Mouse (Mus musculus) embryo, embryonic 11 days (tissue): ENCODE results near the gene Nelfb.

Experiments
- DNase-seq: peaks from one replicate; pipeline ENCODE4 v3.0.0-alpha.2; 2015

The Nelfb gene

DNA sequence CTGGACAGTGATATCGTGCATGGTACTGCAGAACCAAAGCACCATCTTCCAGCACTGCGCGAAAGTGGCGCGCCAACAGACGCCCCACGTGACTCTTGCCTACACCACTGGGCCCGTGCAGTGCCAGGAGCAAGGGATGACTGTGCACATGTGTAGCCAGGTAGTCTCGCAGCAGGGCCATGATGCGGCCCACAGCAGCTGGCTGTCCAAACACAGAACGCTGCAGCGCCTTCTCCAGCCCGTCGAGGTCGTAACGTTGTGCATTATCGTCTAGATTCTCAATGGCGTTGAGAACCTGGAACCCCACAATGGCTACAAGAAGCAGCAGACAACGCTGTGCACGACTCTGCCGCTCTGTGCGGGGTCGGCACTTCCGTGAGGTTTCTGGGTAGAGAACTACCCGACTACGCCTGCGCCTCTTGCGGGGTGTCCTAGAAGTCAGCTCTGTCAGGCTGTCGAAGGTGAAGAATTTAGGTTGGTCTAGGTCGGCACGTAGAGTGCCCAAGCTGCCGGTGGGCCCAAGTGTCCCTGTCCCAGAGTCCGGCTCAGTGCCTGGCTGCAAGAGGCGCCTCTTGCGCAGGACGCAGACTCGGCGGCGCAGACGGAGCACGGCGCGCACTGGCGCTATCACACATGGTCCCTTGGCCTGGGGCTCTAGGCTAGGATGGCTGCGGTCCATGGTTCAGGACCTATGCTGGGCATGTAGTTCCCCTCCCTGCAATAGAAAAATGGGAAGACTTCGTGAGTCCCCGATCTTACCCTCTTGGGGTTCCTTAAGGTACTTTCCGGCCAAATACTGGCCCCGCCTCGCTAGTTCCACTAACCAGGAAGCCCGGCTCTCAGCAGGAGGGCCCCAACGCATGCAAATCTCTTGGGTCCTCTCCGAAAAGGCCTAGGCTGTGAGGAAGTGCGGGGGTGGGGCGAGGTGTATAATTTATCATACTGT lies 15.8 kb downstream of the Nelfb start:
- DNase-seq: peak; percentile 35

DNA sequence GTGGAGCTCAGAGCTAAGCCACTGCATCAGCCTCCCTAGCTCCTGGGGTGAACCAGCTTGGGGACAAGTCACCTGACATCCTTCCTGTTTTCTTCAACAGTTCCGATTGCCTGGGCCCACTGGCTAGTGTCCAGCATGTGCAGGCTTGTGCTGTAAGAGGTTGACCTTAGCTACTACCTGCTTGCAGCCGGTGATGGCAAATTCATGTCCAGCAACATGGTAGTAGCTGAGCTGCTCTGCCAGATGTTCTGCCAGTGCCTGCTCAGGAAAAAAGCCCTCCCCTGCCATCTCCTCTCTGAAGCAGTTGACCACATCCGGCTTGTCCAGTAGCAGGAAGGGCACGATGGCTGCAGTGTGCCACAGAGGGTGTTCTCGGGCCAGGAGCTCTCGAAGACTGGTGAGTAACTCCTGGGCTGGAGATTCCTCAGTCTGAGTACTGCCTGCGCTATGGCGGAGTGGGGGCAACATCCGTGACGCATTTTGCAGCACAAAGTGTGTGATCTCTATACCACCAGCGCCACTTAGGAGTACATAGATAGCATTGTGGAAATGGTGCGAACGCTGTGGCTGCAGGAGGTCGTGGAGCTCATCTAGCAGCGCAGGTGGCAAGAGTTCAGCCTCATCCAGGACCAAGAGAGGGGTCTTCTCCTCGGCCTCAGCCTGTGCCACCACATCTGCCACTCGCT lies 16.7 kb downstream of the Nelfb start:
- no peak for DNase-seq

DNA sequence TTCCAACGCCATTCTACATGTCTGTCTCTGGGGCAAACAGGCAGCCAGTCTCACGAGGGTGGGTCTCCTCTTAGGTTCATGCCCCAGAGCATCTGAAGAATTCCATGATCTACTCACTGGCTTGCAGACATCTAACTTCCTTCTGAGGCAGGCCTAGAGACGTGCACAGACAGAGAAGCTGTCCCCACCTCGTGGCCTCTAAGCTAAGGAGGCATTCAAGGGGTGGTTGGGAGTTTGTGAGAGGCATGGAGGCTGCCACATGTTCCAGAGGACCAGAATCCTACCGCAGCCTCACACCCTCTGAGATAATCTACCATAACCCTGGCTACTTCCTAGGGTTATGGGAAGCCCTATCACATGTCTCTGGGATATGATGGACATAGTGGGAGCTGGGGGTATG lies 17.3 kb downstream of the Nelfb start:
- no peak for DNase-seq

DNA sequence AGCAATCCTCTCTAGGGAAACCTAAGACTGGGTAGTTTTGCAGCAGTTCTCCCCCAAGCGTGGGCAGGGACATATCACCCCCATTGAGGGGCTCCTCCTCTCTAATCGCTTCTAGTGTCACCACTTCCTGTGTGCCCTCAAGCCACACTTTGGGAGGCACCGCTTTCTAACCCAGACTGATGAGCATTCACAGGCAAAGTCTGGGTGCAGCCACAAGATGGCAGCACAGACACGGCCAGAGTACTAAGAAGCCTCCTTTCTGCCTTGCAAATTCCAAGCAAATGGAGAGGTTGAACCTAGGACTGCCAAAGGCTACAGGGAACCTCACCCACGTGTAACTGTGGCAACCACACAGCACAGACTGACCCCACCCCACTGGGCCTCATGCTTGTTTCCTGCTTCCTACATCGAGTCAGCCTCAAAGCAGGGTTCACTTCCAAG lies 17.9 kb downstream of the Nelfb start:
- DNase-seq: peak; percentile 88

DNA sequence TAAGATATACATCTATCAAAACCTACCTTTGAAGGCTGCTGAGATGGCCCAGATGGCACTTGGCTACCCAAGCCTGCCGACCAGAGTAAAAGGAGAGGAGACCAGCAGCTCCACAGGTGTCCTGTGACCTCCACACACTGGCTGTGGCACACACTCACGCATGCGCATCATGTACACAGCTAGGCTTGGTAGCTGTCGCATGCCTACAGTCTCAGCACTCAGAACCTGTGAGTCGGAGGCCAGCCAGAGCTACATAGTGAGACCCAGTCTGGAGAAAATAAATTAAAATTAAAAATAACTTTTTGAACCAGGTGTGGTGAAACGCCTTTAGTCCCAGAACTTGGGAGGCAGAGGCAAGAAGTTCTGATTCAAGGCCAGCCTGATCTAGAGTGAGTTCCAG lies 23.4 kb downstream of the Nelfb start:
- DNase-seq: no peak

DNA sequence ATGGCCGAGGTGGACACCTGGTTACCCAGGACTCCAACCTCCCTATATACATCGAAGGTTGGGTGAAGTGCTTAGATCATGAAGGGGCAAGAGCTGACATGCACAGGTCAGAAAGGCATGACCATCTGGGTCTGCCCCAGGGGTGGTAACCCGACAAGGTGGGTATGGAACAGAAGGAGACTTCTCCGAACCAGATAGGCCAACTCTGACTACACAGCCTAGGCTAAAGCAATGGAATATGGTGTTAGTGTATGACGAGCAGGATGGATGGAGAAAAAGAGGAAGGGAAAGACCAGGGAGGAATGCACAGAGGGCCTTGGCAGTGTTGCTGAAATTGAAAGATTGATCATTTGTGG lies 24.7 kb downstream of the Nelfb start:
- no peak for DNase-seq

DNA sequence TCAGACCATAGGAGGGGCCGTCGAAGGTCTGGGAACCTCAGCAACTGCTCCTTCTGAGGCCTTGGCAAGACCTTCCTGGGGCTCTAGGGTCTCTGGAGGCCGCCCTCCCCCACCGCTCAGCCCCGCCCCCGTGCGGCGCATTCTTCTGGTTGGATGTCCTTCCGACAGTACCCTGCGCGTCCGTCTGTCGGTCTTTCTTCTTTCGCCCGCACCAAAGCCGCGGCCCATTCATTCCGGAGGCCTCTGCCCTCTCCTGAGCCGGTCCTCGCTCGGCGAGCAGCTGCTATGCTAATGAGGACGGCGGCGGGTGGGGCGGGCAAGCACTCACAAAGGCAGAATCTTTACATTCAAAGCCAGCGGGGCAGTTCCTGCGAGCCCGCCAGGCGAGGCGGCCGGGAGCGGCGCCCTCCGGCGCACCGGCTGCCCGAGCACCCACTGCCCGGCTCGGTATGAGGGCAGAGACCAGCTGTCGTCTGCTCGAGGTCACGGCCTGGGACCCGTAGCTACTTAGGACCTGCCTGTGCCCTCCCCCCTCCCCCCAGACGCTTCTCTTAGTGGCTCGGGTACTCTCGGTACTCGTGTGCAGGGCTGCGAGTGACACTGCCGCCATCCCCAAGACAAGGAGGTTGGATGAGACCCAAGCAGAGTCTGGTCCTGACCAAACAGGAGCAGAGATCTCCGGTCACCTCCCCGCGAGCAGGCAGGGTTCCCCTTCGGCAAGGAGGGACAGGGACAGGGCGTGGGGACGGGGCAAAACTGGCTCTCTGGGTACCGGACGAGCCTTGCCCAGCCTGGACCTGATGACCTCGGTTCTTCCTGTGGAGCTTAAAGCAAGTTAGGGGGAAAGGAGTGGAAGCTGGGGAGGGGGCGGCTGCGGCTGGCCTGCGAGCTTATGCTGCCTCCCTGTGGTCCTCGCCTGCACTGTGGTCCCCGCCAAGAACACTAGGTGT lies 25.4 kb downstream of the Nelfb start:
- peak; percentile 92 for DNase-seq

DNA sequence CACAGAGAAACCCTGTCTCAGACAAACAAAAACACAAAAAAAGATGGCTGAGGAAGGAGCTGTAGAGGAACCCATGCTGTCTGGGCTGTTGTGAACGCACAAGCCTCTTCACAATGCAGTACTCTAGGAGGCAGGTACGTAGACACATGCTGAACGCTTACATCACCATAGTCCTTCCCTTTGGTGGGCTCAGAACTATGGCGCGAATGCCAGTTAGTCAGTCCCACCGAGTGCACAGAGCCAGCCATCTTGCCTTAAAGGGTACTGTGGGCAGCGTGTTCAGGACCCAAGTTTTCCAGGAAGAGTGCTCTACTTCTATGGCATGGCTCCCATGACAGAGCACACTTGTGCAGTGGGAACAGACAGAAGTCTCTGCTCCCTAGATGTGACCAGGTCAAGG lies 26.8 kb downstream of the Nelfb start:
- no peak for DNase-seq

DNA sequence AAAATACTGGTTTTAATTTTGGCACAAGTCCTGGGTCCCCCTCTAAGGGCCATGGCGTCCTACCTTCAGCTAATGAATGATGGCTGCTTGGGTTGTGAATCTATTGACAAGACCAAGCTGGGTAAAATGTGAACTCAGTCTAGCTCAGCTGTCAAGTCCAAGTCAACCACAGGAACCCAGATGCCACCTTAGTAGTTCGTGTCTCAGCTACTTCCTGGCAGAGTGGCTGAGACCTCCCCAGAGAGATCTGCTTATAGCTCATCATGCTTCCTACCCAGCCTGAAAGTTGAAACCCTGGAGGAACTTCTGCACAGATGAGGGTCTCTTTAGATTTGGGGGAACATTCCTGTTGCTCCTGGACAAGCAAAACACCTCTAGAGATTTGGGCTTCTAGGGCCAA lies 28.0 kb downstream of the Nelfb start:
- no peak for DNase-seq

DNA sequence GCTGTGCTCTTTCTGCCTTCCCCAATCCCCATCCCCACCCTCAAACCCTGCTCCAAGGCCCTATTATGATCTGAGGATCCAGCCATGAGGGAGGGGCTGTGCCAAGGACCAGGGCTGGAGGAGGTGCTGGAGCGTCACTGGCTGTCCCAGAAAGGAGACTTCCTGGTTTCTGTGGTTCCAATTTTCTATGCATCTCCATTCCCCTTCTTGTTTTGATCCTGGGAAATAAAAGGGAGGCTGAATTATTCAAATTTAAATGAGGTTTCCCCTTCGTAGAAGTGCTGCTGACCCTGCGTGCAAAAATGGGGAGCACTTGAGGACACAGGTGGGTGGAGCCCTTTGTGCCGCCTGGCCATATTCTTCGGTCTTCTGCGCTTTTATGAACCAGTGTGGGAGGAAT lies 28.6 kb downstream of the Nelfb start:
- peak; percentile 57 for DNase-seq

DNA sequence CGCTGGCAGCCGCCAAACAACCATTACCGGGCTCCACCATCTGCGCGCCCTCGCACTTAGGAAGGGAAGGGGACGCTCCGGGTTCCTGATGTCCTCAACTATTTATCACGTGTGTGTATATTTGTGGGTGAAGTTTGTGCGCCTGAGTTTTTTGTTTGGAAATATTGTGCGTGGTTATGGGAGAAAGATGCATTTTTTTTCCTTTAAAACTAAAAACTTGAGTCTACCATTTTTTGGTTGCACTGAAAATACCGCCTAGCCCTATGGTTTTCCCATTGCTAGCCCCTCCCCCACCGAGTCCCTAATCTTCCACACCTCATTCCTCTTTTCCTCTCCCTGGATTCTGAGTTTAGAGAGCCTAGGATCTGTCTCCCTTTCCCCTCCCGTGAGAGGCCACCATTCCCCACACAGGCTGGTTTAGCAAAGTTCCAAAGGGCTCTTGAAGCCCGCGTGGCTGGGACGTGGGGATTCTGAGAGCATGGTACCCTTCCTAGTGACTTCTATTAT lies 29.3 kb downstream of the Nelfb start:
- DNase-seq: peak; percentile 51

DNA sequence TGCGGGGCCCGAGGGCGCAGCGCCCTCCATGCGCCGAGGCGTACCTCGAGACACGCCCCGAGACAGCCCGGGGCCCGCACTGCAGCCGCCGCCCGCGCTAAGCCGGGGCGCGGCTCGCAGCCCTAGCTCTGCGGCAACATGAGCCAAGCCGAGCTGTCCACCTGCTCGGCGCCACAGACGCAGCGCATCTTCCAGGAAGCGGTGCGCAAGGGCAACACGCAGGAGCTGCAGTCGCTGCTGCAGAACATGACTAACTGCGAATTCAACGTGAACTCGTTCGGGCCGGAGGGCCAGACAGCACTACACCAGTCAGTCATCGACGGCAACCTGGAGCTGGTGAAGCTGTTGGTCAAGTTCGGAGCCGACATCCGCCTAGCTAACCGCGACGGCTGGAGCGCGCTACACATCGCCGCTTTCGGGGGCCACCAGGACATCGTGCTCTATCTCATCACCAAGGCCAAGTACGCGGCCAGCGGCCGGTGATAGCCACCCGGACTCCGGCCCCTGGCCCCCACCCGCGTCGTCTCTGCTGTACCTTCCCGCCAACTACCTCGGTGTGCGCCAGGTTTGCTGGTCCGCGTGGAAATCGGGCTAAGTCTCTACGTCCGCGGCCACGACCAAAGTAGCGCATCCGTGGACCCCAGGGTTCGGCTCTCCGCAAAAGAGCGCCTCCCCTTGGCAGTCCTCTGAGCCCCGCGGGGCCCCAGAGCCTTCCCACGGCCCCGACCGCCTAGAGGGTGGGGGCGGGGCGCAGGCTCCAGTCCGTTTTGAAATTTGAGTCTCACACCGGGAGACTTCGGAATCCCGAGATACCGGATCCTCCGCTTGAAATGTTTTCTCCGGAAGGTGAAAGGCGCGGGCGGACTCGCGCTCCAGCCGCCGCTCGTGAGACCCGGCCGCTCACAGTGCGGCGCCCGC lies 30.1 kb downstream of the Nelfb start:
- peak; percentile 81 for DNase-seq

DNA sequence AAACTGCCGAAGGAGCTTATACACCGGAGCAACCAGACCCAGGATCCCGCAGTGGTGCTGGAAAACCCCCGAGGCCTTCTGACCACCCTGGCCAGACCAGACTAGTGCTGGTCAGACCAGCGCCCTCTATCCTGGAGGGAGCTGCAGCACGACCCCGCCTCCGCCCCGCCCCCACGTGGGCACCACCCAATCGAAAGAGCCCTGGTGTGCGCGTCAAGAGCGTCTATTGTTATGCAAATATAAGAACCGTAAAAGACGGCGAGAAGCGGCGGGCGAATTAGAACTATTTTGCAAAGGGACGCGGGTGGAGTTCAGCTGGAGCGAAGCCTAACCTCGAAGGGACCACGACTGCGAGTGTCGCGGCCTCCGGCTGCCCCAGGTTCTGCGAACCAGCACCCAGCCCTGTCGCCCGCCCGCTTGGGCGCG lies 30.8 kb downstream of the Nelfb start, which contains the start of gene Nrarp:
TSS of gene Nrarp (plus strand) at position 281 of the 426 bp plus-strand sequence.
- DNase-seq: peak; percentile 94

DNA sequence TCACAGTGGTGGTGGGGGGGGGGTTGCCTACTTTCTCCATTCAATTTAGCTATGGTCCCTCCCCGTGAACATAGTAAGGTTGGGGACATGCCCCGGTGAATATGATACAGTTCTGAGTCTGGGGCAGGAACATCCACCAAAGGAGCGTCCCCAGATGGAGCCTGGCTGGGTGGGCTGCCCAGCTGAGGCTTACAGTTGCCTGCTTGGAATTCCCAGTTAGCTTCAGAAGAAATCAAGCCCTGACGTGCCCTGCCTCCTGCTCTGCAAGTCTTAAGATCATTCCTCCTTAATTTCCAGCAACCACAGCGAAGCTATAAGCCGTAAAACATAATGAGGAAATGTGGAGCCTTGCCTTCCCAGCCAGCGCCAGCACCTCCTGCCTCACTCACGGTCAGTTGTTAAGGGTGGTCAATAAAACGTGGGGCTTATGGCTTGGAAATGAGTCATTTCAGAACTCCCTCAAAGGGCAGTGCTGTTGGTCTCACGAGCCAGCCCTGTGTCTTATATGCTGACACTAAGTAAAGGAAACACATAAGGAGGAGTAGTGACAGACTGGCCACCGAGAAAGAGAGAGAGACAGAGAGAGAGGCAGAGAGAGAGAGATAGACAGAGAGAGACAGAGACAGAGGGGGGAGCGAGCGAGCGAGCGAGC lies 31.6 kb downstream of the Nelfb start:
- no peak for DNase-seq

DNA sequence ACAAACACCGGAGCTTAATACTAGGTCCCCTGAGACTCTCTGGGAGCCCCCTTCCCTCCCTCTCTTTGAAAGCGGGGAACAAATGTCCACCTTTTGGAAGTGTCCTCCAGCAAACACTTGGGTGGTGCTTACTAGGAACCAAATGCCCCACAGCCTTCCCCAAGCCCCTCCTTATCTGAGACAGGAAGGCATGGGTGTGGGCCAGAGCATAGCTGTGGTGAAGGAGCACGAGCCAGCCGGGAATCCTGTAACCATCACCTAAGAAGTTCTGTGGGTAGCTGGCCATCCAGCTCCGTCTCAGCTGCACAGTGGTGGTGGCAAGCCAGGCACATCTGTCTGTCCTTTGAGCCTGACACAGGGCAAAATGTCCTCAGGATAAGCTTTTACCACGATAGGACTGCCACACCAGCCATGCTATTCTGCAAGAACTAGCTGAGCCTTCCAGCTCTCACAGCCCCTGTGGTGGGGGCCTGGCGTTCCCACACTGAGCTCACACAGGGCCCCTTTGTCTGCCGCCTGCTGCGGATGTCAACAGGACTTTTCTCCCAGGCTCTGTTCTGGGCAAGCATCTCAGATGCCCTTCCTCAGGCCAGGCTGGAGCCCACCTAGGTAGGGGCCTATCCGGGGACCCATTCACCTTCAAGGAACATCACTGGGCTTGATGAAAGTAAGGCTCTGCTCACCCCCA lies 32.9 kb downstream of the Nelfb start:
- DNase-seq: peak; percentile 46

DNA sequence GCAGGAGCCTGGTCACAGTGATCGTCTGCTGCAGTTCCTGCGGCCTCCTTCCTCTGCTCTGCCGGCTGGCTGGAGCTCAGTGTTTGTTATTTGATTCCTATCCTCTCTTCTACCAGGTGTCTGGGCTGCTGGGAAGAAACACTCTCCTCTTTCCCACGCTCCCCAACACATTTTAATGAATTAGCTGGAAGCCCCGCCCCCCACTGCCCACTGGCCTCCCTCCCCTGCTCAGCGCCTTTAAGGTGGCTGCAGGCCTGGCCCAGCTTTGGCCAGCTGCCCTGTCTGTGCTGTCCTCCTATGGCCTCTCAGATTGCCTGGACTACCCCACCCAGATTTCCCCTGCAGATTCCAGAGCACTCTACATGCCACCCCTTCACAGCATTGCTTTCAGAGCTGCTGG lies 33.6 kb downstream of the Nelfb start:
- peak; percentile 82 for DNase-seq

DNA sequence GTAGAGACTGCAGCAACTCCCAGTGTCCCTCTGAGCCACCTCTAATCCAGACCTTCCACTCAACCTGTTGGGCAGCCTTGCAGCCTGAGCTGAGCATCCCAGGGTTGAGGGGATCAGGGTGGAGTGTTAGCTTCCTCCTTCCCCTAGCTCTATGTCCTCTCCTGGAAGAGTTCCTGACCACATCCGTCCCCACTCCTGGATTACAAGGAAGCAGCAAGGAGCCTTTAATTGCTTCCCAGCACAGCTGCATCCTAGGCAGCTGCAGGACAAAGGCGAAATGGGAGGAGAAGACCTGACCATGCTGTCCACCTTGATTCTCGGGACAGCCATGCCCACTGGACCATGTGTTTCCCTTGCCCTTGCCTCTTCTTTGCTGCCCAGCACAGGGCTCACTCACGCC lies 34.2 kb downstream of the Nelfb start:
- no peak for DNase-seq

DNA sequence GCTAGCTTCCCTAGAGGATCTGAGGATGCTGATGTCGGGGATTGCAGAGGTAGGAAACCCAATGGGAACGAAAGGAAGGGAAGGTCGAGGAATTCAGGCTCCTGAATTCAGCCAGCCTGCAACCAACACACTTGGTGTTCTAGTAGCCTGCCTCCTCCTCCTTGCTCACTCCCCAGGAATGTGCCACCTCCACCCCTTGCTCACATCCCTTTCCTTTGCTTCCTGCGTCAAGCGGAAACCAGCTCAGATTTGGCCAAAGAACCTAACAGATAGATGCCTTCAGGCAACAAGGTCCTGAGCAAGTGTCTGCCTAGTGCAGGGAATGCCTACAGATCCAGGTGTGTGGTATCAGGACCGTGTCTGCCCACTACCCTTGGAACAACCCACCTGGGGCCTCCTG lies 34.7 kb downstream of the Nelfb start:
- DNase-seq: no peak

DNA sequence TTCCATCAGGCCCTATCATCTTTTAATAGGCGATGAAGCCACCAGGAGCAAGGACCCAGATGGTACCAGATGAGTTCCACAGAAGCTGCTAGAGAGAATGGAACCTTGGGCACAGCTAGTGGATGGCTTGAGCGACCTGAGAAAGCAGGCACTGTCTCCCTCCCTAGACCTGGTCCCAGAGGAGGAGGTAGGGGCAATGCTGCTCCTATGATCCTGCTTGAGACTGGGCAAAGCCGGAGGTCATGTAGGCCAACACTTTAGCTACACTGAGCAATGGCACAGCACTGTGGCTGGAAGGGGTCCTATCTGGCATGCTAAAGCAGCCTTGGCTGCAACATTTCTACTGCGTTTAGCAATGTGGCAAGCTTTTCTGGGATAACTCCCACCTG lies 35.6 kb downstream of the Nelfb start:
- no peak for DNase-seq

DNA sequence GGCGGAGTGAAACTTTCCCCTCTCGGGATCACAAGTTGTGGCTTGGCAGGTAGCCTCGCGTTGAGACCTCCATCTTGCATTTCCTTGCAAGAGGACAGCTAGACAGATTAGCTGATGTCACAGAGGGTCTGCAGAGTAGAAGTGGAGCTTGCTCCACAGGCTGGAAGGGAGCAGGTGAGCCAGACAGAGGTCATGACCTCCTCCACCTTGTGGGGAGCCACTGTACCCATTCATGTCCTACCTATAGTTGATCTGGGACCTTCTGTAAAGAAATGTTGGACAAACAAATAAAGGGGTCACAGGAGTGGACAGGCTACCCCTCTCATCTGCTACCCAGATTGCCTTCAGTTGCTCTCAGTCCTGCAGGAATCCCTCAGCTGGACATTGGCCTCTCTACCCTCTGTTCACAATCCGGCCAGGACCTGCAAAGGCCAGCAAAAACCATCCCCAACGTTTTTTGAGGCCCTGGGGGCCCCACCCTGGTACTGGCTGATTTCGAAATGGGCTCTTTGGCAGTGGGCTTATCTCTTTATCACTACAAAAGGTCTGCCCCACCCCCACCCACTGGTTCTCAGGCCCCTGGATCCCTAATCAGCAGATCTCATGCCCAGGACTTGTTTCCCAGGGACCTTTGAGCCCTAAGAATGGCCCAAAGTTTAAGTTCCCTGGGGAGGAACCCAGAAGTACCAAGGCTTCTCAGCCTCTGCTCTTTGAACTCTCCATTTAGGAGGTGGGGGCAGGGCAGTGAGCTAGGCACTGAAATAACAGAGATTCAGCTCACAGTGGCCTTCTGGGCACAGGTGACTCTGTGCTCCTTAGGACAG lies 36.2 kb downstream of the Nelfb start:
- no peak for DNase-seq
